Mouse (Mus musculus) heart, postnatal 0 days (tissue): ENCODE measurements at regions not wholly inside any gene's neighbourhood (a gene's known extent, or its start where the extent isn't known, plus 50 kb on each side); places are given as distances from the start of the nearest gene placed in this dataset.

Source experiments
- ATAC-seq: fragments of 200-750 bp; cut with Nextera tagmentation; 2 replicates; pipeline ENCODE4 v1.8.0; 2017; ENCODE audit warnings: low read depth, moderate number of reproducible peaks, moderate library complexity; ENCODE audit not compliant: insufficient read depth
- DNase-seq: peaks from one replicate; pipeline ENCODE4 v3.0.0-alpha.2; 2016; ENCODE audit warnings: low spot score
- H3K27ac ChIP-seq: fragments of 300-500 bp; sonication (generic); 2 replicates; pipeline ENCODE4 v1.5.1; 2014; ENCODE audit warnings: low read depth, mild to moderate bottlenecking
- H3K27me3 ChIP-seq: fragments of 300-500 bp; sonication (generic); 2 replicates; pipeline ENCODE4 v1.6.1; 2014; ENCODE audit warnings: low read length, mixed read lengths; ENCODE audit not compliant: control insufficient read depth, insufficient read depth
- H3K36me3 ChIP-seq: fragments of 300-500 bp; sonication (generic); replicated peaks from 2 replicates; pipeline ENCODE4 v1.6.1; 2014; ENCODE audit warnings: low read length, mixed read lengths; ENCODE audit not compliant: control insufficient read depth, insufficient read depth
- H3K4me1 ChIP-seq: fragments of 300-500 bp; sonication (generic); 2 replicates; pipeline ENCODE4 v1.6.1; 2014; ENCODE audit warnings: antibody characterized with exemption; ENCODE audit not compliant: control insufficient read depth, insufficient read depth
- H3K4me2 ChIP-seq: fragments of 300-500 bp; sonication (generic); 2 replicates; pipeline ENCODE4 v1.6.1; 2014; ENCODE audit warnings: low read depth, mild to moderate bottlenecking, low read length, moderate library complexity
- H3K4me3 ChIP-seq: fragments of 300-500 bp; sonication (generic); 2 replicates; pipeline ENCODE4 v1.5.1; 2014; ENCODE audit warnings: low read depth, low read length
- H3K9ac ChIP-seq: fragments of 300-500 bp; sonication (generic); replicated peaks from 2 replicates; pipeline ENCODE4 v1.6.1; 2014; ENCODE audit warnings: low read depth, low read length, mixed read lengths
- H3K9me3 ChIP-seq: fragments of 300-500 bp; sonication (generic); replicated peaks from 2 replicates; pipeline ENCODE4 v1.6.1; 2016; ENCODE audit warnings: low read length; ENCODE audit not compliant: control insufficient read depth
- CTCF ChIP-seq: IDR thresholded peaks from 2 replicates; pipeline ENCODE4 v1.5.1; 2016; ENCODE audit warnings: antibody characterized with exemption, control low read depth, low read depth
- EP300 ChIP-seq: IDR thresholded peaks from 2 replicates; pipeline ENCODE4 v1.6.1; 2016; ENCODE audit warnings: antibody characterized with exemption, low read depth
- WGBS: fragments of 180-500 bp; shearing (Covaris S2); extraction: QIAGEN DNeasy Blood & Tissue Kit; methylation state at CpG from one replicate; pipeline ENCODE4 v1.1.7; 2014; 5-methylcytosine and 5-hydroxymethylcytosine counted together

DNA sequence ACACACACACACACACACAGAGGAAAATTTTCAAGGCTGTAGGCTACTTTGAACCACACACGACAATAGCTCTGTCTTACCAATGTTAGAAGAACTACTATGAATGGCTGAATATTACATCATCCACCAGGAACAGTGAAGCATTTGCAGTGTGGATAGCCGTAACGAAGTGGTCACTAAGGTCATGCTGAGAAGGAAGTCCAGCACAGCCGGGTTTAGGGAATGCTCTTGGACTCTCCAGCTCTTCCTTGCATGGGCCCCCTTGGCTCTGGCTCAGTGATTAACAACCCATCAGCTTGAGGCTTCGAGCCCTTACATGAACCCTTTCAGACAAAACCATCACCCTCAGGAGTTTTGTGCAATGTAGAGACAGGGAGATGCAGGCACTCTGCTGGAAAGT is 245.3 kb downstream of the Adamts20 start:
- ATAC-seq: no peak; the same call in 1 of the 2 replicates
- Histone ChIP-seq H3K27ac (no peak overlapping the region), H3K4me3 (no peak overlapping the region), H3K27me3 (no peaks in the 10 kb centered on the region), H3K4me2 (no peak overlapping the region), H3K9me3 (no peaks in the 10 kb centered on the region), H3K9ac (no peak overlapping the region), H3K4me1 (peaks cover 9% of the 10 kb centered on the region; the same call in 1 of the 2 replicates), H3K36me3 (no peaks in the 10 kb centered on the region)
- TF ChIP-seq EP300 (no peak), CTCF (no peak)
- 45% methylated on average over 5 of the region's 5 CpGs for WGBS
- DNase-seq: no peak

DNA sequence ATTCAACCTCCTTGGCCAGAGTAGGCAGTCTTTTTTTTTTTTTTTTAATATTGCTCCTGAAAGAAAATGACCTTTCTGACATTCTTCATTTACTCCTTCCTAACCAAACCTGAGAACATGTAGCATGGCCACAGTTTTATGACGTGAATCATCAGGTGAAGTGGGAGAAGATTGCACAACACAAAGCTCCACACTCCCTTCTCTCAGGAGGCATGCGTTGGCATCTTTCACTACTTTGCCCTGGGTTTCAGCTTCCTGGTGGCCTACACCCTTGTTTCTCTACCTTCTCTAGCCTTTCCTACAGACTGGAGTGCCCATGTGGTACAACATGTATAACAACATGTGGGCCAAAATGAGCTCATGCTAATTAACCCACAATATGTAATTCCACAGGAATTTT is 248.5 kb downstream of the Adamts20 start:
- H3K4me3 ChIP-seq: no peak overlapping the region
- H3K4me2 ChIP-seq: no peak overlapping the region
- DNase-seq (no peak), ATAC-seq (no peak)
- H3K36me3 ChIP-seq: no peaks in the 10 kb centered on the region
- no peak overlapping the region for H3K27ac ChIP-seq
- H3K9me3 ChIP-seq: no peaks in the 10 kb centered on the region
- TF ChIP-seq EP300: no peak
- TF ChIP-seq CTCF: no peak
- no peaks in the 10 kb centered on the region for H3K27me3 ChIP-seq
- WGBS: 90% methylated on average over 2 of the region's 2 CpGs
- H3K4me1 ChIP-seq: peaks cover 9% of the 10 kb centered on the region; the same call in 1 of the 2 replicates
- H3K9ac ChIP-seq: no peak overlapping the region

DNA sequence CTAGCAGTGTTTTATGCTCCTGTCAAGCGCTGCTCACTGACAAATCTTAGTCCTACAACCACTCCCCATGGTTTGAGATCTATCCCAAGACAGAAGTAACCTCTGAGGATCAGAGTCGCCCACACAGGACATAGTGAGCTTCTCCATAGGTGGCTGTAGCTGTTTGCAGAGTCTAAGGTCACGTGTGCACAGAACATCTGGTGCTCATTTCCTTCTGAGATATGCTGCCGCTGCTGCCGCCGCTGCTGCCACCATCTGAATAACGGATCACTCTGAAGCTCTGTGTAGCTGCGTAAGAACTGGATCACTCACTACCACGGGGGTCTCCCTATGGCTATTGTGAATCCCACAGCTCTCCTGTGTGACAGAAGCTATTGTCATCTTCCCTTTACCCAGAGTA is 250.8 kb downstream of the Adamts20 start:
- Histone ChIP-seq H3K27ac (no peak overlapping the region), H3K4me3 (no peak overlapping the region), H3K9me3 (peaks cover 5% of the 10 kb centered on the region), H3K36me3 (no peaks in the 10 kb centered on the region), H3K4me1 (no peaks in the 10 kb centered on the region), H3K9ac (no peak overlapping the region), H3K27me3 (no peaks in the 10 kb centered on the region), H3K4me2 (no peak overlapping the region)
- TF ChIP-seq CTCF: no peak
- TF ChIP-seq EP300: no peak
- DNase-seq (no peak), ATAC-seq (no peak)
- WGBS: 32% methylated on average over 9 of the region's 9 CpGs

DNA sequence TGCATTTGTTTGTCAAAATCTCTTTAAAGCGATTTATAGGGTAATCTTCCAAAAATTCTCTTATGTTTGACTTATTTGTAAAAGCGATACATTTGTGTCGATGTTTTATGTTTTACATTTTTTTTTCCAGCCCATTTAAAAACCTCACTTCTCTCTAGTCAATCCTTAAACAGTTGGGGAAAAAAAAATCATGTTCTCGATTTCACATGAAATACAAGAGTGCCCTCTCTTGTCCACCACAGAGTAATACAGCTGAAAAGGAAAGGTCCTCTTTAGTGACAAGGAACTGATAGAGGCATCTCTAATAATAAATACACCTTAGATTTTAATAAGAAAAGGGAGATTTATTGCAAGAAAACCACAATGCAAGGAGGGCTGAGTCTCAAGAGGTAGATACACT is 251.8 kb downstream of the Adamts20 start:
- peak; percentile 85 for DNase-seq
- H3K4me1 ChIP-seq: no peaks in the 10 kb centered on the region
- H3K27ac ChIP-seq: no peak overlapping the region
- H3K4me2 ChIP-seq: no peak overlapping the region
- WGBS: 32% methylated on average over 4 of the region's 4 CpGs
- no peak overlapping the region for H3K4me3 ChIP-seq
- no peaks in the 10 kb centered on the region for H3K36me3 ChIP-seq
- H3K27me3 ChIP-seq: no peaks in the 10 kb centered on the region
- no peak for ATAC-seq
- H3K9me3 ChIP-seq: peaks cover 5% of the 10 kb centered on the region
- no peak overlapping the region for H3K9ac ChIP-seq
- TF ChIP-seq CTCF (peak; percentile 78), EP300 (no peak)

DNA sequence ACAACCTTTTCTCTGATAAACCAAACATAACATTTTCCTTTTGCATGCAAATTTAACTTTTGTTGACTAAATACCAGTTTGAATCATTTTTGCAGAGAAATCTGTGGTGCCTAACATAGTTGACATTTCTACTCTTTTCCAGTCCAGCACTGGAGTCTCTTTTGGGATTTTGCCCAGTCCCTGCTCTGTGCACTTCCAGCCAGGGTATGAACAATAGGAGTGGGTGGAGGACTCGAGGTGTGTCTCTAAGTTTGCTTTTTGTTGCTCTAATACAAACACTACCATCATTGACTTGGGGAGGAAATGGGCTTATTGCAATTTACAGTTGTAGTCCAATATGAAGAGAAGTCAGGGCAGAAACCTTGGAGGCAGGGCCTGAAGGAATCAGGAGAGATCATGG is 256.7 kb downstream of the Adamts20 start:
- WGBS: 21% methylated on average over 1 of the region's 1 CpGs
- Histone ChIP-seq H3K9ac (no peak overlapping the region), H3K9me3 (peaks cover 5% of the 10 kb centered on the region), H3K4me2 (no peak overlapping the region), H3K27ac (no peak overlapping the region), H3K4me3 (no peak overlapping the region), H3K4me1 (peaks cover 8% of the 10 kb centered on the region; the same call in 1 of the 2 replicates), H3K27me3 (no peaks in the 10 kb centered on the region), H3K36me3 (no peaks in the 10 kb centered on the region)
- ATAC-seq (no peak), DNase-seq (no peak)
- TF ChIP-seq EP300: no peak
- no peak for TF ChIP-seq CTCF

DNA sequence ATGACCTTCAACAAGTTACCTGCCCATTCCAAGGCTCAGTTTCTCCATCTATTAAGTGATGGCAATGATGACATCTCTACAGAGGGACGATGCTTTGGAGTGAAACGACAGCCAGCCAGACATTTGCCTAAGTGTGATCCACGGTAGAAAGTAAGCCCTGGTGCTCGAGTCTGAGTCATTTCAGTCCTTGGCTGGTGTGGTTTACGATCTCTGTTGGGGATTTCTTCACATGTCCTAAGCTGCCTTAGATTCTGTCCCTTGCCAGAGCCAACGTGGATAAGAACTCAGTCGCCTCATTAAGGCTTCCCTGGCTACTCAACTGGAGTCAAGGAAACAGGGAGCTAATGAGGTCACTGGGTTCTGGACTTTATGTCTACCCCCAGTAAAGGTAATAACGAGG is 258.8 kb downstream of the Adamts20 start:
- WGBS: 85% methylated on average over 8 of the region's 8 CpGs
- Histone ChIP-seq H3K9me3 (peaks cover 5% of the 10 kb centered on the region), H3K4me2 (no peak overlapping the region), H3K27ac (no peak overlapping the region), H3K4me3 (no peak overlapping the region), H3K27me3 (no peaks in the 10 kb centered on the region), H3K9ac (no peak overlapping the region), H3K4me1 (peaks cover 8% of the 10 kb centered on the region; the same call in 1 of the 2 replicates), H3K36me3 (no peaks in the 10 kb centered on the region)
- TF ChIP-seq CTCF: no peak
- no peak for TF ChIP-seq EP300
- ATAC-seq (no peak), DNase-seq (no peak)
